Mouse (Mus musculus) forebrain, postnatal 0 days (tissue): Measurements from ENCODE around the gene Rtn3. TPM values are rescaled to one million over a fixed set of nuclear protein-coding genes. Genes with fewer than 3 reads are reported as not detected.
"Not testable (repeated sequence)": the region's sequence is repeated elsewhere in the genome, so short reads cannot be mapped to it uniquely, and the experiment has no call there.

Experiments
- ATAC-seq: fragments of 200-750 bp; cut with Nextera tagmentation; 2 replicates; pipeline ENCODE4 v1.8.0; 2017; ENCODE audit warnings: mild to moderate bottlenecking, moderate library complexity
- DNase-seq: peaks from one replicate; pipeline ENCODE4 v3.0.0-alpha.2; 2015
- H3K27ac ChIP-seq: fragments of 300-500 bp; sonication (generic); 2 replicates; pipeline ENCODE4 v1.5.1; 2014; ENCODE audit warnings: low read depth, mild to moderate bottlenecking, antibody characterized with exemption, low read length, moderate library complexity, mixed read lengths
- H3K27me3 ChIP-seq: fragments of 300-500 bp; sonication (generic); 2 replicates; pipeline ENCODE4 v1.6.1; 2014; ENCODE audit warnings: mild to moderate bottlenecking, low read length, mixed read lengths; ENCODE audit not compliant: insufficient read depth
- H3K36me3 ChIP-seq: fragments of 300-500 bp; sonication (generic); 2 replicates; pipeline ENCODE4 v1.6.1; 2014; ENCODE audit warnings: mild to moderate bottlenecking, moderate library complexity; ENCODE audit not compliant: insufficient read depth
- H3K4me1 ChIP-seq: fragments of 300-500 bp; sonication (generic); 2 replicates; pipeline ENCODE4 v1.6.1; 2014; ENCODE audit warnings: antibody characterized with exemption; ENCODE audit not compliant: insufficient read depth
- H3K4me2 ChIP-seq: fragments of 300-500 bp; sonication (generic); 2 replicates; pipeline ENCODE4 v1.6.1; 2014; ENCODE audit warnings: low read depth, mild to moderate bottlenecking, moderate library complexity
- H3K4me3 ChIP-seq: fragments of 300-500 bp; sonication (generic); 2 replicates; pipeline ENCODE4 v1.5.1; 2014; ENCODE audit warnings: low read depth, low read length, mixed read lengths
- H3K9ac ChIP-seq: fragments of 300-500 bp; sonication (generic); 2 replicates; pipeline ENCODE4 v1.6.1; 2014; ENCODE audit warnings: mild to moderate bottlenecking
- H3K9me3 ChIP-seq: fragments of 300-500 bp; sonication (generic); 2 replicates; pipeline ENCODE4 v1.6.1; 2016; ENCODE audit warnings: low read length
- CTCF ChIP-seq: sonication (generic); IDR thresholded peaks from 2 replicates; pipeline ENCODE4 v1.5.1; 2016; ENCODE audit warnings: antibody characterized with exemption, control low read depth, low read depth
- WGBS: fragments of 180-500 bp; shearing (Covaris S2); extraction: QIAGEN DNeasy Blood & Tissue Kit; methylation state at CpG from one replicate; pipeline ENCODE4 v1.1.7; 2014; 5-methylcytosine and 5-hydroxymethylcytosine counted together
- polyA plus RNA-seq: library from polyadenylated mRNA; unstranded; fragments of >200 nt; fragmentation: Nextera tagmentation; extraction: Ambion mirVana; gene quantifications from 2 replicates; pipeline ENCODE4 v1.2.1, GENCODE M21; 2015
- total RNA-seq: library from RNA; depleted of rRNA; stranded (reverse); fragments of >200 nt; gene quantifications from 2 replicates; pipeline ENCODE4 v1.2.3, GENCODE M21; 2014

Gene Rtn3
- total and polyA plus RNA-seq, 2 experiments from 2014 or later: 363 to 637 TPM

DNA sequence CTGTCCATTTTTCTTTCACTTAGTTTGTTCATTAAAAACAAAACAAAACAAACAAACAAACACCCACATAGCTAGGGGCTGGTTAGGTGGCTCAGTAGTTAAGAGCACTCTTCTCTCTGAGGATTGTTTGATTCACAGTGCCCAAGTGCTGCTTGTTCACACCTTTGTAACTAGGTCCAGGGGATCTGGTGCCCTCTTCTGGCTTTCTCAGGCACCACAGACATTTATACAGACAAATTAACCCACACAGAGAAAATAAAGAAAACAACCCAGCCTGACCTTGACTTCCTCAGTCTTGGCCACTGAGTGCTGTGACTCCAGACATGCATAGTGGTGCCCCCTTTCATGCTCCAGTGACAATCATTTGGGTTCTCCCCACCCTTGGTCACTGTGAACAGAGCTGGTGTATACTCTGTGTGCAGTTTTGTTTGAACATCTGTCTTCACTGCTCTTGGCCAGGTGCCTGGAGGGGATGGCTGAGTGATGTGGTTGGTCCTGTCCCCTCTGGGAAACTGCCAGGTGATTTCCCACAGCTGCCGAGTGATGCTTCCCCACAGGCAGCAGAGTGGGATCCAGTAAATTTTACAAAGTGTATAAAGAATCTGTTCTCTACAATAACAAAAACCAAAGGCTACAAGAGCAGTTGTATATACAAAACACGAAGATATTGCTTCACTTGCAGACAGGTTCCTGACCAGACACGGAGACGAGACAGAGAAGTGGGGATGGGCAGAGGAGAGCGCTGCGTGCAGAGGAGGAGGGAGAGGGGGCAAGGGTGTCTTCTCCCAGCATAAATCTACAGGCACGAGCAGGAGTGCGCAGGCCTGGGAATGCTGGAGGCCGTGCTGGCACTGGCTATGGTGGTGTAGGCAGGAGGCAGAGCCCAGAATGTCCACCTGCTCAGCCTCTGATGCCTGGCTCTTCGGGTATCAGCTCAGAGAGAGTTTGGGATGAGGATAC, 85.9 kb downstream of the Rtn3 start:
- peak; percentile 28; the same call in 1 of the 2 replicates for TF ChIP-seq CTCF

GRCm38 (mm10) chr19:7388488-7388887, 94.6 kb downstream of the Rtn3 start:
- Histone ChIP-seq H3K4me1 (no peaks in the 10 kb centered on the region), H3K4me3 (no peak overlapping the region), H3K27ac (no peak overlapping the region), H3K4me2 (no peak overlapping the region), H3K27me3 (no peaks in the 10 kb centered on the region), H3K9ac (no peak overlapping the region), H3K9me3 (0 out of 2 replicates have a peak, but pooled peaks cover 4% of the 10 kb centered on the region), H3K36me3 (no peaks in the 10 kb centered on the region)
- no peak for DNase-seq
- TF ChIP-seq CTCF: no peak
- ATAC-seq: no peak
- WGBS: 86% methylated on average over 6 of the region's 6 CpGs

More for the DNA sequence above, 85.9 kb downstream of the Rtn3 start:
- not testable (repeated sequence) for H3K27ac ChIP-seq, H3K4me2 ChIP-seq, H3K4me1 ChIP-seq, H3K36me3 ChIP-seq, H3K9me3 ChIP-seq, ATAC-seq, H3K4me3 ChIP-seq, H3K27me3 ChIP-seq, H3K9ac ChIP-seq
- 71% methylated on average over 9 of the region's 10 CpGs for WGBS
- DNase-seq: peak; percentile 19

DNA sequence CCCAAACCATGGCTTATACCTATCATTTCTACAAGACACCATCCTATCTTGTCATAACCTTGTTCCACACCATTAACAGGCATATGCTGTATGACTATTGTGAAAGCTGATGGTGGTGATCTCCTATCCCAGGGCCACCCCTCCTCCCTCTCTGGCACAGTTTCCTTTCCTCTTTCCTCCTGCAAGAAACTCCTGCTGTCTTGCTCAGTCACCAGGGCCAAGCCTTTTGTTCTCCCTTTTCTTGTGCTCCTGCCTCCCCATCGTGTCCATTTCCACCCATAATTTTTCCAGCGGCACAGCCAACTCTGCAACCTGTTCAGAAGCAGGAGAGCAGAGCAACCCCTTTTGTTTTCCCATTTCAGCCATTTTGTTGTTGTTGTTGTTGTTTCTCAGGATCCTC, 97.0 kb downstream of the Rtn3 start:
- Histone ChIP-seq H3K9me3 (0 out of 2 replicates have a peak, but pooled peaks cover 4% of the 10 kb centered on the region), H3K9ac (no peak overlapping the region), H3K4me3 (no peak overlapping the region), H3K4me2 (no peak overlapping the region), H3K27me3 (no peaks in the 10 kb centered on the region), H3K27ac (no peak overlapping the region), H3K4me1 (peaks cover 9% of the 10 kb centered on the region), H3K36me3 (no peaks in the 10 kb centered on the region)
- WGBS: 33% methylated on average over 2 of the region's 2 CpGs
- ATAC-seq (no peak), DNase-seq (no peak)
- no peak for TF ChIP-seq CTCF

DNA sequence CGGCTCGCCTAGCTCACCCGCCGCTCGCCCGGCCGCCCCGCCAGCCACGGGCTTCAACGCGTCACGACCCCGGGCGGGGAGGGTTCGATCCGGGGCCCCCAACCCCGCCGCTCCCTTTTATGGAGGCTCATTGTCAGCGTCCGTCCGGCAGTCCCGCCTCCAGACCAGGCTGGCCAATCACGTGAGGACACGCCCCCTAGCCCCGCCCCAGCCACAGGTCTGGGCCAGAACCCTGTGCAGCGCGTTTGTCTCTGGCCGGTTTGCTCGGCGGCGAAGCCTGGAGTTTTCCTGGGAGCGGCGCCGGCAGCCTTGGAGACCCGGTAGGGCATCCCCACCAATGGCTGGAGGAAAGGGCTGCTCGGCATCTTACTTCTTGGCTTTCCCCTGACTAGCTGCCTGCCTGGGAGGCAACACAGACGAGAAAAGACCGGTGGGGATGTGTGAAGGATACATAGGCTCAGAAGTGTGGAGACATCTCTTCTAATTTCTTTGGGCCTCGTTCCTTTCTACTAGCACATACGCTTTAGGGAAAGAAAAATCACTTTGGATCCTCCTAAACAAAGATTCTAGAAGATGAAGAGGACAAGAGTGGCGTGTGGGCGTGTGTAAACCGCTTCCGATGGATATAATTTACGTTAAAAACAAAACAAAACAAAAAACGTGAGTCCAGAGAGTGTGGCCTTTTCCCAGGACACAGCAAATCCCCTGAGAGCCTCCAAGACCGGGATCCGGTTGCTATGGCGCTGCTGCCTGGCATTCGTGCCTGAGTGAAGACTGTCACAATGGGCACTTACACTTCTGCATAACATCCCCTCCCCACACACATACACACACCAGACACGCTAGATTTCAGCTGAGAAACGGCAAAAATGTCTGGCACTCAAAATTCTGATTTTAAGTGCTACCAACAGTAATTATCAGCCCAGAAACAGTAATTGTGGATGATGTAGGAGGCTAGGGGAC, 99.9 kb downstream of the Rtn3 start, which contains the start of gene Spindoc:
Spindoc (minus strand) TSS at position 92 of the 963 bp plus-strand sequence.
- peak within 1 kb of the TSS; percentile 87 for H3K27ac ChIP-seq
- H3K9me3 ChIP-seq: 0 out of 2 replicates have a peak, but pooled peaks cover 4% of the 10 kb centered on the region
- peak within 1 kb of the TSS; percentile 93 for H3K9ac ChIP-seq
- DNase-seq (peak; percentile 96), ATAC-seq (peak; percentile 97)
- peak within 1 kb of the TSS; percentile 98 for H3K4me3 ChIP-seq
- 1% methylated on average over 52 of the region's 52 CpGs for WGBS
- peak within 1 kb of the TSS; percentile 77 for H3K4me2 ChIP-seq
- TF ChIP-seq CTCF: no peak
- no peaks in the 10 kb centered on the region for H3K36me3 ChIP-seq
- peaks cover 21% of the 10 kb centered on the region for H3K4me1 ChIP-seq
- no peaks in the 10 kb centered on the region for H3K27me3 ChIP-seq

DNA sequence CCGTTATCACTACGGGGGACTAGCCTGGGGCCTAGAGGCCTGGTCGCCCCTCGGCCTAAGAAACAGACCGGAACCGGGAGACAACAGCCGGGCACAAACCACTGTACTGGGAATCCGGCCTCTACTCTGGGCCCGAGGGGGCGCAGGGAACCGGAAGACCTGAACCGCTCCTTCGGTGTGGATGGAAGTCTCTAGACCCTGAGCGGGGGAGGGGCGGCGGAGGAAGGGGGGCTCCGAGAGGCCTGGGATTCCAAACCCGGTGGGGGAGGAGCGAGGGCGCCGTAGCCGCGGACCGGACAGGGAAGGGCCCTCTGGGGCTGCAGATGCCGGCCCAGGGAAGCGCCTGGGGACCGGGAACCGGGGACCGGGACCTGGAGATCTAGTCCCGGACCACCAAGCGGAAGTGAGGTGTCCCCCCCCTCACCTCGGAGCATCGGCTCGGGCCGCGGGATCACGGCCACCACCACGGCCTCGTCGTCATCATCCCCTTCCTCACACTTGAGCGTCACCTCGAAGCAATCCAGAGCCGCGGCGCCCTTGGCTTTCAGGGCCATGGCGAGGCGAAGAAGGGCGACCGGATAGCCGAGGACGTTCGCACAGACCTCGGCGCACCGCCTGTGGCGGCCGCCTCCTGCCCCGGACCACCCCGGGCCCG, 100.7 kb downstream of the Rtn3 start:
- H3K36me3 ChIP-seq: no peaks in the 10 kb centered on the region
- ATAC-seq (peak; percentile 55), DNase-seq (peak; percentile 74)
- H3K27ac ChIP-seq: peak overlapping the region; percentile 87
- WGBS: 1% methylated on average over 51 of the region's 60 CpGs
- H3K9ac ChIP-seq: peak overlapping the region; percentile 93
- H3K9me3 ChIP-seq: no peaks in the 10 kb centered on the region
- TF ChIP-seq CTCF: 0 out of 2 replicates have a peak, but pooled peaks have one; percentile 36
- peaks cover 21% of the 10 kb centered on the region for H3K4me1 ChIP-seq
- peak overlapping the region; percentile 98 for H3K4me3 ChIP-seq
- H3K4me2 ChIP-seq: peak overlapping the region; percentile 77
- no peaks in the 10 kb centered on the region for H3K27me3 ChIP-seq

GRCm38 (mm10) chr19:7381906-7382247, 101.2 kb downstream of the Rtn3 start:
- H3K9ac ChIP-seq: peak overlapping the region; percentile 93
- TF ChIP-seq CTCF: no peak
- no peak for DNase-seq
- H3K27ac ChIP-seq: peak overlapping the region; percentile 87
- H3K27me3 ChIP-seq: no peaks in the 10 kb centered on the region
- H3K4me1 ChIP-seq: peaks cover 21% of the 10 kb centered on the region
- H3K4me3 ChIP-seq: peak overlapping the region; percentile 98
- no peaks in the 10 kb centered on the region for H3K36me3 ChIP-seq
- peak overlapping the region; percentile 77 for H3K4me2 ChIP-seq
- no peak for ATAC-seq
- 2% methylated on average over 8 of the region's 8 CpGs for WGBS
- no peaks in the 10 kb centered on the region for H3K9me3 ChIP-seq
